Mouse (Mus musculus) heart, embryonic 10.5 days (tissue): ENCODE results near the gene Gm45234. TPM values are rescaled to one million over a fixed set of nuclear protein-coding genes. Genes with fewer than 3 reads are reported as not detected.

Experiments
- DNase-seq: peaks from one replicate; pipeline ENCODE4 v3.0.0-alpha.2; 2017; ENCODE audit warnings: low spot score
- H3K27ac ChIP-seq: fragments of 300-500 bp; sonication (generic); 2 replicates; pipeline ENCODE4 v1.5.1; 2016; ENCODE audit warnings: mild to moderate bottlenecking
- H3K27me3 ChIP-seq: fragments of 300-500 bp; sonication (generic); 2 replicates; pipeline ENCODE4 v1.6.1; 2016; ENCODE audit warnings: mild to moderate bottlenecking; ENCODE audit not compliant: poor library complexity, insufficient read depth, severe bottlenecking
- H3K36me3 ChIP-seq: fragments of 300-500 bp; sonication (generic); 2 replicates; pipeline ENCODE4 v1.6.1; 2016; ENCODE audit warnings: mild to moderate bottlenecking, moderate library complexity
- H3K4me1 ChIP-seq: fragments of 300-500 bp; sonication (generic); 2 replicates; pipeline ENCODE4 v1.6.1; 2016; ENCODE audit warnings: mild to moderate bottlenecking
- H3K4me3 ChIP-seq: fragments of 300-500 bp; sonication (generic); 2 replicates; pipeline ENCODE4 v1.5.1; 2016; ENCODE audit warnings: mild to moderate bottlenecking, moderate library complexity
- H3K9me3 ChIP-seq: fragments of 300-500 bp; sonication (generic); 2 replicates; pipeline ENCODE4 v1.6.1; 2016; ENCODE audit warnings: mild to moderate bottlenecking, moderate library complexity
- WGBS: fragments of 180-500 bp; shearing (Covaris S2); methylation state at CpG from one replicate; pipeline ENCODE4 v1.1.7; 2016; 5-methylcytosine and 5-hydroxymethylcytosine counted together
- microRNA counts: library from miRNA; unstranded; fragments of <30 nt; microRNA quantifications from one replicate; lab custom pipeline; 2017
- microRNA-seq: library from miRNA; unstranded; fragments of <30 nt; microRNA quantifications from one replicate; pipeline ENCODE4, GENCODE M21; 2017
- polyA plus RNA-seq: library from polyadenylated mRNA; unstranded; fragments of >200 nt; fragmentation: Nextera tagmentation; extraction: Ambion mirVana; gene quantifications from 2 replicates; pipeline ENCODE4 v1.2.1, GENCODE M21; 2016

Gm45234 gene
- polyA plus RNA-seq, 1 experiment from 2014 or later = not detected

GRCm38 (mm10) chr6:124690517-124690916 lies 65.3 kb downstream of the Gm45234 start:
- Histone ChIP-seq H3K4me1 (peaks cover 8% of the 10 kb centered on the region; the same call in 1 of the 2 replicates), H3K27ac (no peak overlapping the region), H3K9me3 (no peaks in the 10 kb centered on the region), H3K4me3 (no peak overlapping the region), H3K27me3 (no peaks in the 10 kb centered on the region), H3K36me3 (no peaks in the 10 kb centered on the region)
- 98% methylated on average over 3 of the region's 3 CpGs for WGBS
- no peak for DNase-seq

MicroRNA genes within 50 kb of the gene (microRNA counts, 519-probe panel; counts per million panel counts)
- microRNA mmu-miR-141 (lab: Ali Mortazavi, UCI) = not detected
- 5,584 counts per million, percentile 50 among the panel's probes with 10 or more counts for microRNA mmu-miR-200c (lab: Ali Mortazavi, UCI)

Small RNAs within 50 kb of the gene (microRNA-seq; reads per million reads assigned to microRNA genes)
- gene Mir141 = 60.4 reads per million, percentile 45 among the genes with 10 or more reads in this experiment
- 479 reads per million, percentile 72 among the genes with 10 or more reads in this experiment for gene Mir200c

Other genes with a start within 250 kb of the Gm45234 start
- gene C1ra, start 243.6 kb downstream of the Gm45234 start, polyA plus RNA-seq = 0.05 and 0.31 TPM in 2 replicates
- gene C1s1, start 213.7 kb downstream of the Gm45234 start, polyA plus RNA-seq = 0.34 and 2.2 TPM in 2 replicates
- not detected in 2 replicates for gene C1rb, start 185.7 kb downstream of the Gm45234 start, polyA plus RNA-seq
- gene C1s2, start 119.9 kb downstream of the Gm45234 start, polyA plus RNA-seq = 0.06 TPM in 1 of 2 replicates, not detected in the other
- 45.2 and 53.8 TPM in 2 replicates for gene Lpcat3, start 93.0 kb downstream of the Gm45234 start, polyA plus RNA-seq
- 162 and 216 TPM in 2 replicates for gene Emg1, start 43.8 kb downstream of the Gm45234 start, polyA plus RNA-seq
- 438 and 483 TPM in 2 replicates for gene Phb2, start 43.7 kb downstream of the Gm45234 start, polyA plus RNA-seq
- 5.9 and 8.6 TPM in 2 replicates for gene Ptpn6, start 17.3 kb downstream of the Gm45234 start, polyA plus RNA-seq
- gene Grcc10, start 14.6 kb downstream of the Gm45234 start, polyA plus RNA-seq = 297 and 301 TPM in 2 replicates
- gene Atn1, start 503 bp upstream of the Gm45234 start, polyA plus RNA-seq = 7.4 and 11.4 TPM in 2 replicates
- 4.5 and 4.8 TPM in 2 replicates for gene Eno2, start 13.7 kb upstream of the Gm45234 start, polyA plus RNA-seq
- gene Lrrc23, start 23.7 kb upstream of the Gm45234 start, polyA plus RNA-seq = 0.17 and 0.26 TPM in 2 replicates
- gene Spsb2, start 52.6 kb upstream of the Gm45234 start, polyA plus RNA-seq = 8.5 and 9.3 TPM in 2 replicates
- 1,456 and 1,625 TPM in 2 replicates for gene Tpi1, start 58.3 kb upstream of the Gm45234 start, polyA plus RNA-seq
- 145 and 151 TPM in 2 replicates for gene Usp5, start 73.5 kb upstream of the Gm45234 start, polyA plus RNA-seq
- 150 and 179 TPM in 2 replicates for gene Cdca3, start 73.5 kb upstream of the Gm45234 start, polyA plus RNA-seq
- 2.4 and 5.2 TPM in 2 replicates for gene Gnb3, start 84.3 kb upstream of the Gm45234 start, polyA plus RNA-seq
- gene P3h3, start 101.7 kb upstream of the Gm45234 start, polyA plus RNA-seq = 10.7 and 13.4 TPM in 2 replicates
- gene Gpr162, start 108.0 kb upstream of the Gm45234 start, polyA plus RNA-seq = 1.1 and 1.2 TPM in 2 replicates
- gene Cd4, start 132.2 kb upstream of the Gm45234 start, polyA plus RNA-seq = 0.05 TPM in 1 of 2 replicates, not detected in the other
- 1.2 and 2.8 TPM in 2 replicates for gene Lag3, start 155.7 kb upstream of the Gm45234 start, polyA plus RNA-seq
- 123 and 174 TPM in 2 replicates for gene Ptms, start 164.1 kb upstream of the Gm45234 start, polyA plus RNA-seq
- gene Mlf2, start 175.4 kb upstream of the Gm45234 start, polyA plus RNA-seq = 363 and 402 TPM in 2 replicates
- gene Cops7a, start 209.5 kb upstream of the Gm45234 start, polyA plus RNA-seq = 173 and 178 TPM in 2 replicates
- 0.14 TPM in 1 of 2 replicates, not detected in the other for gene Pianp, start 240.7 kb upstream of the Gm45234 start, polyA plus RNA-seq